Mouse (Mus musculus): Measurements from ENCODE around the gene Ift122.

Gene Ift122

GRCm38 (mm10) chr6:115891497-115892061 is 38.3 kb downstream of the Ift122 start:
- no peak for DNase-seq (ENCODE audit: low spot score in 2 of 2)

DNA sequence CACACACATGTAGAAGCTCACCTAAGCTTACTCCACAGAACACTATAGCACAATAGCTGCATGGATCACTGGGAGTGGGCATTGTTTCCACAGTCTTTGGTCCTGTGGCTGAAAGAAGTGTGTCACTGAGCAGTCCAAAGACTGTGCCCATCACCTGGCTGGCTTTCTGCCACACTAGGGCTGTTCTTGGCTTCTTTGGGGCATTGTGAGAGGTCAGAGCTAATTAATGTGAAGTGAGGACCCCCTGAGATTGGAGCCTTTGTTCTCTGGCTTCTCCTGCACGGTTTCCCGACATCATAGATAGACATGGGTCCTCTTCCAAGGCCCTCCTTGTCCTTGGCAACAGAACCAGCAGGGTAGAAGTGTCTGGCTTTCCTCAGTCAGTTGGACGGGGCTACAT is 39.1 kb downstream of the Ift122 start:
- no peak for DNase-seq (ENCODE audit: low spot score in 2 of 2)

DNA sequence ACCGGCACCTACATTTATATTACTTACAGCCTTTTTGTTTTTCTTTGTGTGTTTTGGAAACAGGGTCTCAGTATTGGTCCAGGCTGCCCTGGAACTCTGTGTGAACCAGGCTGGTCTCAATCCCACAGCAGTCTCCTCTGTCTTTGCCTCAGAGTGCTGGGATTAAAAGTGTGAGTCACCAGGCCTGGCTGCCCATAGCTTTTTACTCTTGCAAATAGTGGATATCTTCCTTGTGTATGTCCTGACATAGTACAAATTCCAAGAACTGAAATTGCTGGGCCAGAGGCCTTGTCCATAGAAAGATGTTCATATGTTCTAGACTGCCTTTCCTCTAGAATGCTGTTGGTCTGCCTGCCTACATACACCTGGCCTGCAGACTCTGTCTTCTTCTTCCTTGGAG is 43.1 kb downstream of the Ift122 start:
- no peak for DNase-seq (ENCODE audit: low spot score in 2 of 2)

- peak in 1 of 2 experiments; percentile 39 for DNase-seq (ENCODE audit: low spot score in 2 of 2)
Measured at GRCm38 (mm10) chr6:115897117-115897516, 43.8 kb downstream of the Ift122 start.

GRCm38 (mm10) chr6:115897926-115898520 is 44.8 kb downstream of the Ift122 start:
- no peak for DNase-seq (ENCODE audit: low spot score in 2 of 2)

- peak; percentile 46 to 59 for DNase-seq (ENCODE audit: low spot score in 2 of 2)
Measured at GRCm38 (mm10) chr6:115901062-115901461, 47.8 kb downstream of the Ift122 start.

DNA sequence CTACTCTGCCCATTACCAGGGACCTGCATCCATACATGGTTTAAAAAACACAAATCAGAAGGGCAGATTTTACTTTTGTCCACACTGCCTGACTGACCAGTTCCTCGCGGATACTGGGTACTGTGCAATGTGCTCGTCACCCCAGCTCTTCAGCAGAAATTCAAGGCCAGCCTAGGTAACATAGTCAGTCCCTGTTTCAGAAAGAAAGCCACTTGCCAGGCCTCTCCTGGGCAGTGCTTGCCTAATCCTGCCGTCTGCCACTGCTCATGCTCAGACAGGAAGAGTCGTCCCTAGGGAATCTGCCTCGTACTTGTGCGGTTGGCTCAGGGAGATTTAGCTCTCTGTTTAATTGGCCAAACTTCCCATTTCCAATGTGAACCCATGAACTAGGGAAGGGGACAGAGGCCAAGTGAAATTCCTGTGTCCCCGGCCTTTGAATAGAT is 48.2 kb downstream of the Ift122 start:
- DNase-seq (ENCODE audit: low spot score in 2 of 2), result no peak

- no peak for DNase-seq (ENCODE audit: low spot score in 2 of 2)
Measured at GRCm38 (mm10) chr6:115902545-115902944, 49.3 kb downstream of the Ift122 start.

GRCm38 (mm10) chr6:115905568-115905967 is 52.3 kb downstream of the Ift122 start:
- DNase-seq (ENCODE audit: low spot score in 2 of 2), result no peak

GRCm38 (mm10) chr6:115906455-115906854 is 53.2 kb downstream of the Ift122 start:
- DNase-seq (ENCODE audit: low spot score in 2 of 2), result no peak

- DNase-seq (ENCODE audit: low spot score in 2 of 2), result no peak
Measured at GRCm38 (mm10) chr6:115906871-115907270, 53.6 kb downstream of the Ift122 start.

- no peak for DNase-seq (ENCODE audit: low spot score in 2 of 2)
Measured at GRCm38 (mm10) chr6:115908421-115908982, 55.2 kb downstream of the Ift122 start.

DNA sequence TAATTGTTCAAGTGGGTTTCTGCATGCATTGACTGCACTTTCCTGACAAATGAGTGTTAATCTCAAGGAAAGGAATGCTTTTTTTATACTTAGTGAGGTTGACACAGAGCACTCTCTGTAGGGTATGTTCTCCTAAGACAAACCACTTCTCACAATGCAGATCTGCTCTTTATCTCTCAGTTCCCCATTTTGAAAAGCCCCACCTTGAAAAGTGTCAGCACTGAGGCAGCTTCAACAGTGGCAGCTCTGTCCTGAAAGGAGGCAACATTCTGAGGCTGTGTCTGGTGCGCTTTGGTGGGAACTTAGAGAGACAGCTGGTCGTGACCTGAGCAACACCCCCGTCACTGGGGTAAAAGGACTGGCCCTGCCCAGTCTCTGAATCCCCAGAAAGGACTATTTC is 55.8 kb downstream of the Ift122 start:
- no peak for DNase-seq (ENCODE audit: low spot score in 2 of 2)

DNA sequence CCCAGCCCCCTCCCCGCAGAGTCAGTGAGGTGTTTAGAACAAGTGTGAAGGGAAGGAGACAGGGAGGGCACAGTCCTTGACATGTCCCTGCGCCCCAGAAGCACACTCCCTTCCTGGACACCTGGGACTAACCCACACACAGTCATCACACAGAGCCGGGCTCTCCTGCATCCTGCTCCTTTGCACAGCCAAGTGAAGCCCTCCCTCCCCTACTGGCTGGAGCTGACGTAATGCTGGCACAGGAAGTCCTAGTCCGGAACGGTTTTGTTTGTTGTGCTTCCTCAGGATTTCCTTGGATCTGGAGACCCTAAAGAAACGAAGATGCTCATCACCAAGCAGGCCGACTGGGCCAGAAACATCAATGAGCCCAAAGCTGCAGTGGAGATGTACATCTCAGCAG is 56.7 kb downstream of the Ift122 start:
- no peak for DNase-seq (ENCODE audit: low spot score in 2 of 2)

- DNase-seq (ENCODE audit: low spot score in 2 of 2), result no peak
Measured at GRCm38 (mm10) chr6:115911763-115912162, 58.5 kb downstream of the Ift122 start.

DNA sequence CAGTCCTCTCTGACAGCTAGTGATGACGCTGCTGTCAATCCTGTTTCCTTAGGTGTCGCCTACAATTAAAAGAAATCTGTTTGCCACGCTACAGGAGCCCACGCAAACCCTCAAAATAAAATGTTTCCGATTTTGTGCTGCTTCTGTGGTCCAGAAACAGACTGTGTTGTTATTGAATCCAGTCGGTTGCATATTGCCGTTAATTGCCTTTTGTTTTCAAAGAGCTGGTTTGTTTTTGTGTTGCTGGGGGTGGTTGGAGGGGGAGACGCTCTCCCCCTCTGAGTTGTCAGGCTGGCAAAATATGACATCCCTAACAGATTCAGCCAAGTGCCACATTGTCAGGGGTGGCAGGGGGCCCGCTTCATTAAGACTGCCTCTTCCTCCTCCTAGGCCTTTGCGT is 60.2 kb downstream of the Ift122 start:
- DNase-seq (ENCODE audit: low spot score in 2 of 2), result no peak

DNA sequence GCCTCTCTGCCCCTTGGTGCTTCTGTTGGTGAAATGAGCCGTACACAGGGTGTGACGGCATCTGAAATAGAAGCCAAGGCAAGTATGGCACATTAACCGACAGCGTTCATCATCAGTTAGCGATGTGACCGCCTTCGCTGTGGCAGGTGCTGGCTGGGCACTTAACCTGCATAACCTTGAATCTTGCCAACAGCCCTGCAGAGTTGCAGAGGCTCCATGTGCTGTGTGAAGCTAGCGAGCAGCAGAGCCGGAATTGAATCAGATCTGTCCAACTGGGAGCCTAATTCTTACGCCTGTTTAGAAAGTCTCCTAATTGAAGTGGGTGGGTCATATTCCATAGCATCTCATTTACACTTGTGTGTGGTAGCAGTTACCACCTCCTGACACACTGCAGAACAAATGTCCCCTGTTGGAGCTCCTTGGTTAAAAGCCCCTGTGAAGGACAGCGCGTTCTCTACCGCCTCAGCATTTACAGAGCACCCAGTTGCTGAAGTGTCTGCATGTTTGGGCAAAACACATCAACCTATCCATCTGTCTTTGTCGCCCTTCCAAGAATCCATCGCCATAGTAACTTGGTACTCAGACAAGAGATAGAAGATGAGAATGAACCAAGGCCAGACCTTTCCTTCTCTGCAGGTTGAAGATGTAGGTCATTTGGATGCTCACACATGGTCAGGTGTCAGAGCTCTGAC is 61.4 kb downstream of the Ift122 start:
- DNase-seq (ENCODE audit: low spot score in 2 of 2), result no peak

GRCm38 (mm10) chr6:115915601-115916445 is 62.6 kb downstream of the Ift122 start:
- DNase-seq (ENCODE audit: low spot score in 2 of 2), result no peak

DNA sequence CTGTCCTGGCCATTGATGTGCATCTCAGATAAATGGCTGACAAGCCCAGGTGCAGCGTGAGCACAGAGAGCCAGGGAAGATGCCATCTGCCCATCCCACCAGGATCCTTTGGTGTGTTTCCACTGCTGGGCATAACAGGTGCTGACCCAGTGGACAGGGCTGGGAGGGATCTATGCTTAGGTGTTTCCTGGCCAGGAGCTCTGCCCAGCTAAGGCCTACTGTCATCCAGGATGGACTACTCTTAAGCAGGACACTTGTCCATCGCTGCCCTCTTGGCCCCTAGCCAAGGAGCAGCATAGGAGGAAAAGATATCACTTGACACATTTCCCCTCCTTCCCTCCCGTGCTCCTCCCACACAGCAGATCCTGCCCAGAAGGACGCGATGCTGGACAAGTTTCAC is 63.3 kb downstream of the Ift122 start:
- no peak for DNase-seq (ENCODE audit: low spot score in 2 of 2)

DNA sequence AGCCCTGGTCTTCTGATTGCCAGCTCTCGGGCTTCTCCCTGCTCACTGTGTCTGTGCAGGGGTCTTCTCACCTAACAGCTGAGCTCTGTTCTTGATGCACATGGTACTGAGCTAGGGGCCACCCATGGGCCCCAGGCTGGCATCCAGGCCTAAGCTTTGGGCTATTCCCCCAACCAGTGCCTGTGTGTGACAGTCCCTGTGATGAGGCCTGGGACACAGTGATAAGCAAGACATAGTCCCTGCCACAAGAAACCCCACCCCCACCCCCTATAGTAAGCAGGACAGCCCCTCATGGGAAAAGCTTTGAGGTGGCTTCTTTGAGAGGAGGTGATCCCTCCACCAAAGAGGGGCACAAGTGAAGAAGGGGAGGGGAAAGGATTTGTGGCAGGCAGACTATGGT is 65.3 kb downstream of the Ift122 start:
- DNase-seq (ENCODE audit: low spot score in 2 of 2), result no peak

GRCm38 (mm10) chr6:115919876-115920275 is 66.6 kb downstream of the Ift122 start:
- DNase-seq (ENCODE audit: low spot score in 2 of 2), result no peak

DNA sequence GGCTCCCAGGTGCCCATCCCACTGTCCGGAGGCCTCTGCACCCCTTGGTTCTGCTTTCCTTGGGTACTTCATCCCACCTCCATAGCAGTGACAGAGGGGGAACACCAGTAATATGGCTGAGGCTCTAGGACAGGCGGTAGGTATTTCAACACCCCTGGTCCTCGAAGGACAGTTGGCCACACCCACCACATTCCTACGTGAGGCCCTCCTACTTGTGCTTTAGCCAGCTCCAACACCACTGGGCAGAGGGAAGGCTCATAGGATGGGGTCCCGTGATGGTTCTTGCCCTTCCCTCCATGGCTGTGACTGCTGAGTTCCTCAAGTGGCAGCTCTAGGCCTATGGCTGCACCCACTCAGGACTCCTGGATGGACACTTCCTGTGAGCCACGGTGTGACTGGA is 71.6 kb downstream of the Ift122 start:
- no peak for DNase-seq (ENCODE audit: low spot score in 2 of 2)

All from urinary bladder, adult 18-20 months (tissue).